Mouse (Mus musculus) adrenal gland, adult (tissue): ENCODE results near the gene Mrgpre.

Experiments
- DNase-seq, 2 experiments: peaks; one replicate each; pipeline ENCODE4 v3.0.0; 2022 to 2023; ENCODE audit warnings: low spot score in 1 of 2; ENCODE audit not compliant: inconsistent age in 2 of 2

Mrgpre gene

DNA sequence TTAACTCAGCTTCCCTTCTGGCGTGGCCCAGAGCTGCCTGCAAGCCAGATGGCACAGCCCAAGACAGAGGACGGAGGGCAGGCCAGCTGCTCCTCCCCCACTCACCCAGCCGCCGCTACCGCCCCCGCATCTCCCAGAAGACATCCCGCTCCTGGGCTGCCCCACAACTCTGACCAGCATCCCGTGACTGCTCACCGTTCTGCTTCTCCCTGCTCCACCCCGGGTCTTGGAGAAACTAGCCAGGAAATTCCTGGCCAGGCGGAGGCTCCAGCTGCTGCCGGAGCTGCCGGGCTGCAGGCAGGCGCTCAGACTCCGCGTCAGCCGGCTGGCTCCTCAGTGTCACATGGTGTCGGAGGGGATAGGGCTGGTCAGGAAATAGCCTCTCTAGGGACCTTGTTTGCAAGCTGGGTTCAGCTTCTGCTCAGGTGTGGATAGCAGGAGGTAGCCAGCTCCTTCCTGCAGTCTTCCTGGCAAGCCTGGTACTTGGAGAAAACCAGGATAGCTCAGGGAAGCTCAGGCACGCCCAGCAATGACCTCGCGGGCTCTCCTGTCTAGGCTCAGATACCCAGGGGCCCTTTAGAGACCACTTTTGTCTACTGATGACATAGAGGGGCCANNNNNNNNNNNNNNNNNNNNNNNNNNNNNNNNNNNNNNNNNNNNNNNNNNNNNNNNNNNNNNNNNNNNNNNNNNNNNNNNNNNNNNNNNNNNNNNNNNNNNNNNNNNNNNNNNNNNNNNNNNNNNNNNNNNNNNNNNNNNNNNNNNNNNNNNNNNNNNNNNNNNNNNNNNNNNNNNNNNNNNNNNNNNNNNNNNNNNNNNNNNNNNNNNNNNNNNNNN lies at the start of gene Mrgpre:
Gene Mrgpre, minus strand, starts transcription at position 505 of the 834 bp plus-strand sequence.
- peak; percentile 83 to 86 for DNase-seq

DNA sequence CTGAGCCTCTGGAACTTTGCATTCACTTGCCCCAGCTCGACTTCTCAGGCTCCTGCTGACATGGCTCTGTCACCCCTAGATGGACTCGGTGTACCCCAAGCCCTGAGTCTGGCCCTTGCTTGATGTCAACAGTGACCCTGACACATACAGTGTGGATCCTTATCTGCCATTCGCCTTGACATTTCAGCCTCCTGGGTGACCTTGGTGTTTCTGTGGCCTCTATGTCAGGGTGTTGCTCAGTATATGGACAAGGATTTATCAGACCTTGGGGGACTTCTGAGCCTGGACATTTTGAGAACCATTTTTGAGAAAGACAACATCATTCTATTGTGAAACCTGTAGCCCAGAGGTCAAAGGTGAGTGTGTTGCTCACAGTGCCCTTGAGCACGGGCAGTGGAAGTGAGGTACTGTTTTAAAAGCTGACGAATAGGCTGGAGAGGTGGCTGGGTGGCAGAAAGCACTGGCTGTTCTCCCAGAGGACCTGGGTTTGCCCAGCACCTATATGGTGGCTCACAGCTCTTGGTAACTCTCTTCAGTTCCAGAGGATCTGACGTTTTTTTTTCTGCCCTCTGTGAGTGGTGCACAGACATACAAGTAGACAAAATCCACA lies 49.4 kb upstream of the Mrgpre start:
- peak; percentile 91 to 95 for DNase-seq

DNA sequence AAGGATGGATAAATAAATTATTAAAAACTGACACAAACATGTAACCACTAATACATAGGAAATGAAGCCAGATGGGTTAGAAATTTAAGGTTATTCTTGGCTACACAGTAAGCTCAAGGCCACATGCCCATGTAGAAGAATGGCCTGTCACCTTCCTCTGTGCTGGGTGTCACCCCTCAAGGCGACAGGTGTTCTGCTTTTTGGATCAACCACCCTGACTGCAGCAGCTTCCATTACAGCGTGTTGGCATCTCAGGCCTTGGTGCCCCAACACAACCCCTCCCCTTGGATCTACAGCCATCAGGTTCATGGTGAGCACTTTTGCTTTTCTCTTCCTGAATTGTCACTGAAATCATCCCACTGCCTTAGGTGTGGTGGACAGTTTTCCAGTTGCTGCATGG lies 48.3 kb upstream of the Mrgpre start:
- peak in 1 of 2 experiments; percentile 45 for DNase-seq

DNA sequence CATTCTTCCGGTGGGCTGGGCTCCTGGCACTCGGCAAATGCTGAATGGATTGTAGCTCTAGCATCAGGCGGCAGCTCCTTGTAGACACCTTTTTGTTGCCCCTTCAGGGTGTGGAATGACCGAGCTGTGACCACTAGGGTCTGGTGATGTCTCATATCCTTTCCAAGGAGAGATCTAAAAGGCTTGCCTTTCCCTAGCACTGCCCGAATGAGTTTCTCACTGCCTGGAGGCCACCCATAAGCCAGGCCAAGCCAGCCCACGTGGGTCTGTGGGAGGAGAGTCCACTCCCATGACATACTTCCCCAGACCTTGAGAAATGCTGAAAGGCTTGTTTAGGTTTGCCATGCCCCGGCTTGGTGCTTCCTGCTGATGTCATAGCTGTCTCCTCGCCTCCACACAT lies 47.9 kb upstream of the Mrgpre start:
- peak; percentile 89 to 96 for DNase-seq

DNA sequence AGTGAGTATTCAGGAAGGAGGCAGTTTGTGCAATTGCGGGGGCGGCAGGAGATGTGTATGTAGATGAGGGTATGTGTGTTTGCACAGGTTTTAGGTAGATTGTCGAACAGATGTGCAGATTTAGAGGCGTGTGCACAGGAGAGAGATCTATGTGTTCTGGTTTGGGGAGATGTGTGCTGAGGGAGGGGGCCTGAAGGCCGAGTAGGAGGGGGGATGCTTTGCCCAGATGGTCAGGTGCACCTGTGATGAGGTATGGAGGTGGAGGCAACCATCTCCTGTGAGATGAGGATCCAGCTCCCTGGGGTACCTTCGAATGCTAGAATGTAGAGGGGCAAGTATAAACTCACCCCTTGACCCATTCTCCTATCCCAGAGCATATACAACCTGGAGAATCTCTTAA lies 46.1 kb upstream of the Mrgpre start:
- DNase-seq, result no peak

DNA sequence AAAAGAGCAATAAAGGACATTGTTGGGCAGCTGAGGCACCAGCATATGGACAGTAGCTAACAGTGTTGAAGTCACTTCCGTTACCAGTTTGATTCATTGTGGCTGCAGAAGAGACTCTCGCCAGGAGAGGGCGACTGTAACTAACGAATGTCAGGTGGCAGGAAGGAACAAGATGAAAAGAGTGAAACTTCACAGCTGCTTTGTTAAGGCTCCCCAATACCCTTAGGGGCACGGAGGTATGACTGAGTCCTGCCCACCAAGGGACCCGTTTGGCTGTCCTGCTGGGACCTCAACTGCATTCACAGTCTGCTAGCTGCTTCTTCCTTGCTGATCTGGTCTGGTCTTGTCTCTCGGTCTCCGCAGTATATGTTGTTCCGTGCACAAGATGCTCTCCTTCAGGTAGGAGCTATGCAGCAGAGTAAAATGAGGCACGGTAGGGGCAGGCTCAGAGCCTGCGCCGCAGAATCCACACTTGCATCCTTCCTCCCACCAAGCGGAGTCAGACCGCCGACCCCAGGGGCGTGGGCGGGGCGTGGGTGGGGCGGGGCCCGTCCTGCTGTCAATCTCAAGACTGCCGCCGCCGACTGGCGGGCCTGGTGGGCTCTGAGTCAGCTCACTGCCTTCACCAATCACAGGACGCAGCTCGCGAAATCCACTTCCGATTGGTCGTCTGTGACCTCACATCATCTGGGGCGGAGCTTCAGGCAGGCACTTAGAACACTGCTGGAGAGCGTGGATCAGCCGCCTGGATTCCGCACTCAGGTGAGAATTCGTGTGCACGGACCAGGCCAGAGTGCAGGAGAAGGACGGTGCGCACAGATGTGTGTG lies 45.4 kb upstream of the Mrgpre start:
- DNase-seq, result peak; percentile 97

DNA sequence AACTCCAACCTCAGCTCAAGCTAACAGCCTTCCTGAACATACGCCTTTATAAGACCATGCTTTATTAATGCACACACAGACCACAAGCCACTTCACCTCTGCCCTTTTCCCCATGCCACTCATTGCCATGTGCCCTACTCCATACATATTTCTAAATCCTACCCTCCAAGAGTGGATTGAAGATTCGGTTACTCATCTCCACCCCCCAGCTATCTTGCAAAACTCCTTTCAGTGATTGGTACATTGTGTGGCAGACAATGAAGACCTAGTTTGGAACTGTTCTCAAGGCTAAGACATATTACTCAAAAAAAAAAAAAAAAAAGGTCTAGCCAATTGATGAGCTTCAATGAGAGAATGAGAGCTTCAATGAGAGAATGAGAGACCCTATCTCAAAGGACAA lies 42.7 kb upstream of the Mrgpre start:
- DNase-seq, result peak in 1 of 2 experiments; percentile 64

DNA sequence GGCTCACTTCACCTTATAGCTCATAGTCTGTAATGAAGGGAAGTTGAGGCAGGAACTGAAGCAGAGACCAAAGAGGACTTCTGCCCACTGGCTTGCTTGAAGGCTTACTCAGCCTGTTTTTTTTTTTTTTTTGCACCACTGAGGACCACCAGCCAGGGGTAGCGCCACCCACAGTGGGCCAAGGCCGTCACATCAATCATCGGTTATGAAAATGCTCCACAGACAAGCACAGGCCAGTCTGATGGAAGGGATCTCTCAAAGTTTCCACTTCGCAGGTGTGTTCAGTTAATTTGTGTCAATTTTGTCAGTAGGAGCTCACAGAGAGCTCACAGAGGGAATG lies 38.9 kb upstream of the Mrgpre start:
- no peak for DNase-seq

DNA sequence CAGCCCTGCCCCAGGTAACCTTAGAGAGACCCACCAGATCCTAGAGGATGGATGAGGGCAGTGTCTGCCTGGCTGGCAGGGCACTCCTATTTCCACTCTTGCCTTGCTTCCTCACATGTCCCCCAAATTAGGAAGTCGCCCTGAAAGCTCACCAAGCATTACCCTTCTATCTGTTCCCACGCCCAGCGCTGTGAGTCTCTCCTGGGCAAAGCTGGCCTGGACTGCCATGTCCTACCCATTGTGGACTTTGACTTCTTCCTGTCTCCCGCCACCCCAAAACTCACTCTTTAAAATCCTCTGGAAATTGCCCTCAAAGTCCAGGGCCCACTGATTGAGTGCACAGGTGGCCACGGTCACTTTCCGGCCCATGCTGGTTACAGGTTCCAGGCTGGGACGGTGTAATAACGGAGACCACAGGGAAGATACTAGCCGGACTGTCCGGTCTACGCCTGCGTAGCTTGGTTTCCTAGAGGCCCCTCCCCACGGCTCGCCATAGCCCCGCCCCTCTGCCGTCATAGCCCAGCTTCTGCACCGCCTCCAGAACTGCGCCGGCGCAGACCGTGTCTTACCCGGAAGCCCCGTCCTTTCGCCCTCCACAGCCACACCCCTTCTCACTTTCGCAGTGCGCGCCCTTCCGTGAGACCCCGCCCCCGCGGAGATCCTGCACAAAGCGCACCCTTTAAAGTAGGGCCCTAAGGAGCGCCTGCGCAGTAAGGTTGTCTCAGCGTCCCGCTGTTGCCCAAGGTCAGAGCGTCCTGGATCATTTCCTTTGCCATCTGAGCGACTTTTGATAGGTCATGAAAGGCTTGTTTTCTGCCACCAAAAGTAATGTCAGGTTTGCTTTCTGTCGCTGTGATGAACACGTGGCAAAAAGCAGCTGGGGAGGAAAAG lies 38.3 kb upstream of the Mrgpre start, which contains the start of the genes Nadsyn1 and Dhcr7:
Gene Nadsyn1, minus strand, starts transcription at position 475 of the 891 bp plus-strand sequence.
Gene Dhcr7, plus strand, starts transcription at position 771 of the 891 bp plus-strand sequence.
- DNase-seq, result peak; percentile 100

DNA sequence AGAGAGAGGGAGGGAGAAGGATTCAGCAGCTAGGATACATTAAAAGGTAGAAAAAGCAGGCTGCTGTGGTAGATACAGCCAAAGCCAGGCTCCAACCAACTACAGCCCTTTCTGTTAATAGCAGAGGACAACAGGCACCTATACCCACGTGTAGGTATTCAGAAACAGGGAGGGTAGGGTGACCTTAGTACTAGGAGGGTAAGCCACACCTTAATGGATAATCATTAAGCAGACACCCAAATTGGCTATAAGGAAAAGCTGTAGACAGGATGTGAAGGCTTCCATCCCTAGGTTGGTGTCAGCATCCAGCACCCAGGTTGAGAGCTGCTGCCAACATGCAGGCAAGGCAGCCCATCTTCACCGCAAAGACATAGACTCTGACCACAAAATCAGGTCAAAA lies 36.9 kb upstream of the Mrgpre start:
- no peak for DNase-seq

DNA sequence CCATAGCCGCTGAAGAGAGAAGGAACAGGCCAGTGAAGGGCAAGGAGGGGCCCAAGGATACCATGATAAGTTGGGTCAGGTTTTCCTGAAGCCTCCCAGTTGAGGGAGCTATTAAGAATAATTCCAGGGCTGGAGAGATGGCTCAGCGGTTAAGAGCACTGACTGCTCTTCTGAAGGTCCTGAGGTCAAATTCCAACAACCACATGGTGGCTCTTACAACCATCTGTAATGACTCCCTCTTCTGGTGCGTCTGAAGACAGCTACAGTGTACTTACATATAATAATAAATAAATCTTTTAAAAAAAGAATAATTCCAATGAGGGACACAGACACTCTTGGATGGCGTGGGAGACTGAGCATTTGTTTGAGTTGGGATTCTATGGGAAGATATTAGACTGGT lies 34.9 kb upstream of the Mrgpre start:
- DNase-seq, result no peak

DNA sequence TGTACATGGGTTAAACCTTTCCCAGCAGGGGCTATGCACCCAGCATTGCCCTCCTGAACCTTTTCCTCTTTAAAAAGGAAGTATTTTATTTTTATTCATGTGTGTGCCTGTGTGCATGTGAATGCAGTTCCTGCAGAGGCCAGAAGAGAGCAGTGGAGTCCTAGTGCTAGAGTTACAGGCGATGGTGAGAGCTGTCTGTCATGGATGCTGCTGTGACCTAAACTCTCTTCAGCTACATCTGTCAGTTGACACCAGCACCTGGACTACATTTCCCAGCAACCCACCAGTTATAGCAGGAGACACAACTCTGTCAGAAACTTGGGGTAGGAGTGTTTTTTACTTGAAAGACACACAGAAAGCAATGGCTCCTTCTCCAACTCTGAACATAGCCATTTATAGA lies 24.6 kb upstream of the Mrgpre start:
- DNase-seq, result peak in 1 of 2 experiments; percentile 62

DNA sequence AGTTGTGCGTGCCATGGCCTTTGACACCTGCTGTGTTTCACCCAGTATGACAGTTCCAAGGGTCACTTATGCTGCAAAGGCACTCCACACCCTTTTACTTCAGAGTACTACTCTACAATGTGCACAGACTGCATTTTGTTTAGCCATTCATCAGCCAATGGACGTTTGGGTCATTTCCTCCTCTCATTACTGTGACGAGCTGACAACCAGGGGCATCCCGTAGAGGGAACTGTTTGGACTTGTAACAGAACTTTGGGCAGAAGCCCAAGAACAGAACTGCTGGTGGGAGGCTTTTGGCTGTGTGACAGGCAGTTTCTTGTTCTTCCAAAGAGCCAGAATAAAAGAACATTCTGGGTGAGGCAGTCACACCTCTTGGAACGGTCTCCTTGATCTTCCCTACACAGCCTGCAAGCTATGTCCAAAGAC lies 20.9 kb upstream of the Mrgpre start:
- peak in 1 of 2 experiments; percentile 38 for DNase-seq

DNA sequence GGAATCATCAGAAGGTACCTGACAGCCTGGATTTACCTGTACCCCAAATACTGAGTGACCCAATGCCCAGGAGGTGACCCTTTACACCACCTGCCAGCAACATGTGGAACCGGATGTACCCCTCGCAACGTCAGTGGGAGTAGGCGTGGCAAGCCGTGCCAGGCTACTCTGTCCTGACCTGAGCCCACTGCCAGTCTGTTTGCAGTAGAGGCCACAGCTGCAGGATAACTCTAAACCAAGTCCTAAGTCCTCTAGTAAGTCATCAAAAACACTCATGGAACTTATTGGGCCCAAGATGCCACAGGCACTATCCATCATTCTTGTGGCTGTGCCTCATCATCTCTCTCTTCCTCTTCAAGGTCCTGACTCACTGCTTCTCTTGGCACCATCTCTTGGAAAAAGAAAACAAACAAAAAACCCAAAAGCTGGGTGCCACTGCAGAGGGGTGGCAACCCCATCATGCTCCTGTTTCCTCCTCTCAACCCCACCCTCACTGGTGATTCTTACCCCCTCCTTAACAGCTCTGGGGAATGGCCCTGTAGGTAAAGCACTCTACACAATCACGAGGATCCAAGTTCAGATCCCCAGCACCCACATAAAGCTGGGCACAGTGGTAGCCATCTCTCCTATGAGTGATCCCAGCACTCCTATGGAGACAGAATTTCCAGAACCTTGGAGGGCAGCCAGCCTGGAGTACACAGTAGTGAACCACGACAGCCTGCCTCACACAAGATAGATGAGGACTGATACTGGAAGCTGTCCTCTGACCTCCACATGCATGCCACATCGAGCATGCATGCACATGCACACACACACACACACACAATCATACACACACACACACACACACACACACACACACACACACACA lies 17.1 kb upstream of the Mrgpre start:
- DNase-seq, result peak; percentile 43 to 52

DNA sequence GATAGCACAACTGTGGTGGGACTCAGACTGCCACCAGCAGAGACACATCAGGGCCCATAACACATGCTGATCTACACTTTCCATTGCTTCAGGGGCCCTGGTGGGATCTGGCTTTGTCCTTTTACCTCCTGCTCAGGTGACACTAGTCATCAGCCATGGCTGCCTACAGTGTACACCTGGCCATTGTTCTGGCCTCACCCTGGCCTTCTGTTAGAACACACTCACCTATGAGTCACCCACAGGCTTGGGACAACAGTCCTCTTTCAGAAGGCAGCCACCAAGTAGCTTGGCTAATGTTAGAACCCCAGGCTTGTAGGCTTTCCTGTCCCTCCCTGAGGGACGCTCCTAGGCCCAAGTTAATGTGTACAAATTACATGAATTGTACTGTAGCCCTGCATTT lies 16.5 kb upstream of the Mrgpre start:
- no peak for DNase-seq

DNA sequence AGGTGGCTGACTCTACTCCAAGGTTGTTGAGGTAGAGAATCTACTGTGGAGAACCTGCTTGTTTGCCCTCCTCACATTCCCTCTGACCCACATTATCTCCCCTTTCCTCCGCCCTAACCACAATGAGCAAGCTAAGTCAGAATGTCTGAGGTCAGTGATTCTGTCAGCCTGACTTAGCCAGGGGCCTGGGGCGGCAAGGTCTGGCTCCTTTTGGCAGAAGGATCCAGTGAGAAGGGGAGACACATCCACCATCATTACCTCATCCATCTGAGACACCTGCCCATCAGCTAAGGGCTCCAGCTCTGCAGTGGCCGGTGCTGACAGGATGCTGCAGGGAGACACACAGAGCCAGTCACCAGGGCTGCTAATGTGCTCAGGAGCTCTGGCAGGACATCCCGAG lies 14.5 kb upstream of the Mrgpre start:
- no peak for DNase-seq

DNA sequence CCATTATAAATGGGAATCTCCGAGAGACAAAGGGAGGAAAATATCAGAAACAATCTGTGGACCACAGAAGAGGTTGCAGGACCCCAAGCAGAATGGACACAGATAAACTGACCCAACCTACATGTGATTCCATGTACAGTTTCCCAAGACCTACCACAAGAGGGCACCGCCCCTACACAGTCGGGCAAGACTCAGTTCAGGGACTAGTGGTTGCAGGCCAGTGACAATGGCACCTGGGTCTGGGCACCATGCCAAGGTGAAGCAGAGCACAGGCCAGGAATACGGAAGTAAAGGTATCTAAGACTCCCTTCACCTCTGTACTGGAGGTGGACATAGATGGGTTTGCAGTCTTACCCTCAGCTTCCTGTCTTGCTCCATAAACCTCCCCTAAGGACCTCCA lies 8.8 kb upstream of the Mrgpre start:
- peak; percentile 51 to 73 for DNase-seq

DNA sequence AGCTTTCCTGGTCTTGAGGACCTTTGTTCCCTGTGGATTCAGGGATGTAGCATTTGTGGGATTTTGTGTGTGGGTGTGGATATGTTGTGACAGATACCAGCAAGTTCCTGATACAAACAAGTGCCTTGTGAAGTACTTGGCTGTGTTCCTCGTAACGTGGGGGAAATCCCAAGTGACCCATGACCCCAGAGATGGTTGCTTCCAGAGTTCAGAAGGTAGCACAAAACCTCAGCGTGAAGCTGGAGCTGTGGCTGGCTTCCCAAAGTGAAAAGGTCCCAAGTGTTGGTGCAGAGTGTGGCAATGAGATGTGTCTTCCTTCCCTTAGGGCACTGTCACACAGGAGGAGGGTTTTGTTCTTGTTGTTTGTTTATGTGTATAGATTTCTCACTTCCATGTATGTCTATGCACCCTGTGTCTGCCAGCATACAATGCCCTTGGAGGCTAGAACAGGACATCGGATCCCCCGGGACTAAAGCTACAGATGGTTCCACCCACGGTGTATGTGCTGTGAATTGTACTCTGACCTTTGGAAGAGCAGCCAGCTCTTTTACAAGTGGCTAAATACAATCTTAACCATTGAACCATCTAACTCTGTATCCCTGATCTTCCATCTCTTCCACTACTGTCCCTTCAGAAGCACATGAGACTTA lies 8.2 kb upstream of the Mrgpre start:
- DNase-seq, result no peak

DNA sequence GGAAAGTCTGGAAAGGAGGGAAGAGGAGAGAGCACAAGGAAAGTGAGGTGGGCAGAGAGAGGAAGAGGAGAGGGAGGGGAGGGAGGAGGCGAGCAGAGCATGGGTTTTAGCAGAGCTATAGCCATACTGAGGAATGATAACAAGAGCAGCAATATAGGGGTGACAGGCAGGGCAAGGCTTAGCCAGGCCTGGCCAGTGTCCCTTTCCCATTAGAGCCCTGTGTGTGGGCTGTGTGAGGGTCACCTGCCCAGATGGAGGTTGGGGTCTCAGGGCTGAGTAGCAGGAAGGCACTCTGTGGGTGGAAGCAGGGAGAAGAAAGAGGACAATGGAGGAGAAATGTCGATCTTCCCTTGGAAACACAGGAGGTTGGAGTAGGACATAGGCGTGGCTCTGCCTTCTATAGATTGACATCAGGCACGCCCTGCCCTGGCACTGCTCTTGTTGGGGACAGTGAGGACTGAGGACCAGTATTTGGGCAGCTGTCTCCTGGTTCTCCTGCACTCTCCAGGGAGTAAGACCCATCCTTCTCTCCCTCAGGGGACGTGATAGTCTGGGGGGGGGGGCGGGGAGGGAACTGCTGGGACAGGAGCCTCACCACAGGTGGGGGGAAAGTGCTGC lies 813 bp downstream of the Mrgpre start:
- no peak for DNase-seq
